Mouse (Mus musculus): ENCODE results near the gene Nenf.
A peak's percentile ranks its signal among the peaks of the same experiment; 100 is the strongest.

Nenf gene

DNA sequence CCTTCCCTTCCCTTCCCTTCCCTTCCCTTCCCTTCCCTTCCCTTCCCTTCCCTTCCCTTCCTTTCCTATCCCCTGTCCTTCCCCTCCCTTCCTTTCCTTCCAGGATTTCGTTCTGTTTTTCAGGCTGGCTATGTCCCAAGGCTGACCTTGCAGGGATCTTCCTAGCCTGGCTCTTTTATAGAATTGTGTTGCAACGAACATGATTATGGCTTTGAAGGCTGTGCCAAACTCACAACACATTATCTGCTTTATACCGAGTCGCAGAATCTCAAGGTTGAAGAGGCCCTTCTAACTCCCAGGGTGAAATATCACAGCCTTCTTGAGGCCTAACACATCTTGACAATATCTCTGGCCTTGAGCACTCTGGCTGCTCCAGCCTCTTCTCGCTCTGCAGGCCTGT, 692 bp upstream of the Nenf start:
- DNase-seq (ENCODE audit: low read depth, low spot score) = no peak

DNA sequence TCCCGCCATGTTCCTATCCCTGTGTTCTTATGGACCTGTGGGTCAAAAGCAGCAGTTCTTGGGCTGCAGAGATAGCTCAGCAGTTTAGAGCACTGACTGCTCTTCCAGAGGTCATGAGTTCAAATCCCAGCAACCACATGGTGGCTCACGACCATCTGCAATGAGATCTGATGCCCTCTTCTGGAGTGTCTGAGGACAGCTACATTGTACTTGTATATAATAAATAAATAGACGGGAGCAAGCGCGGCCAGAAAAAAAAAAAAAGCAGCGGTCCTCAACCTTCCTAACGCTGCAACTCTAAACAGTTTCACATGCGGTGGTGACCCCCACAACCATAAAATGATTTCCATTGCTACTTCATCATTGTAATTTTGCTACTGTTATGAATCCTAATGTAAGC, 1.2 kb downstream of the Nenf start:
- no peak for DNase-seq (ENCODE audit: low read depth, low spot score)

GRCm38 (mm10) chr1:191313926-191314325, 4.1 kb downstream of the Nenf start:
- no peak for DNase-seq (ENCODE audit: low read depth, low spot score)

GRCm38 (mm10) chr1:191313158-191313557, 4.8 kb downstream of the Nenf start:
- DNase-seq (ENCODE audit: low read depth, low spot score) = no peak

DNA sequence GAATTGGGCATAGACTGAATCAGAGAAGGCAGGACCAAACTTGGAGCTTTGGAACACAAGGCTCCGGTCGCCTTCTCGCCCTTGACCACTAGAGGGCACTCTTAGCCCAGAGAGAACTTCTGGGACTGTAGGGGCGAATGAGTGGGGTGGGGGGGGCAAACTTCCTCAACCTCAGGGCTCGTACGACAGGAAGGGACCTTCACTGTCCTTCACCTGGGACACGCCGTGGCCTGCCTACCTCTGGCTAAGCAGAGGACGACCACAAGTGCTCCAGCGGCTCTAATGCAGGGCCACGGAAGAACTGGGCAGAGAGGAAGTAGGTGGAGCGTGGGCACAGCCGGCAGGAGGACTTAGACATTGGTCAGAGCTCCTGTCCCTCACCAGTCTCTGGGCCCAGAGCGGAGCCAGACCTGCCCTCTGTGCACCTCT, 5.5 kb downstream of the Nenf start:
- no peak for DNase-seq (ENCODE audit: low read depth, low spot score)

- no peak for DNase-seq (ENCODE audit: low read depth, low spot score)
Observed at GRCm38 (mm10) chr1:191311296-191311898, 6.6 kb downstream of the Nenf start.

DNA sequence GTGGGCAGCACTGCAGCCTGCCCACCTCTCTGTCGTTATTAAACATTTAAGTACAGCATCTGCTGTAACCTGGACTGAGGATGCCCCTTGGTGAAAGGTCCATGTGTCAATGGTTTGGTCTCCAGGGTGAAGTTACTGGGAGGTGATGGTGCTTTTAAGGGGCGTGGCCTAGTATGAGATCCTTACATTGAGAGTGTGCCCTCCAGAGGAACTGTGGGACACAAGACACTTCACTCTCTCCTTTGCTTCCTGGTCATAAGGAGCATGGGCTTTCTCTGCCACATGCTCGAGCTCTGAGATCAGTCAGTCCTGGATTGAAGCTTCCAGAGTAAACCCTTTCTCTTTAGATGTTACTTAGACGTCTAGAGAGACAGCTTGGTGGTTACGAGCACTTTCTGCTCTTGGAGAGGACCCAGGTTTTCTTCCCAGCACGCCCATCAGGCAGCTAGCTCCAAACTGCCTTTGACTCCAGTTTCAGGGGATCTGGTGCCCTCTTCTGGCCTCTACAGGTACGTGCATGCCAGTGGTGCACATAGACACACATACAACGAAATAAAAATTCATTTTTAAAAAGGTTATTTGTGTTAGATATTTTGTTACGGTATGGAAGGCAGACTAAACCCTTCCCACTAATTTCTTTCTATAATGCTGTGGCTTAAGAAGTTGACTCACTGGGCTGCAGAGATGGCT, 10.1 kb downstream of the Nenf start:
- DNase-seq (ENCODE audit: low read depth, low spot score) = no peak

DNA sequence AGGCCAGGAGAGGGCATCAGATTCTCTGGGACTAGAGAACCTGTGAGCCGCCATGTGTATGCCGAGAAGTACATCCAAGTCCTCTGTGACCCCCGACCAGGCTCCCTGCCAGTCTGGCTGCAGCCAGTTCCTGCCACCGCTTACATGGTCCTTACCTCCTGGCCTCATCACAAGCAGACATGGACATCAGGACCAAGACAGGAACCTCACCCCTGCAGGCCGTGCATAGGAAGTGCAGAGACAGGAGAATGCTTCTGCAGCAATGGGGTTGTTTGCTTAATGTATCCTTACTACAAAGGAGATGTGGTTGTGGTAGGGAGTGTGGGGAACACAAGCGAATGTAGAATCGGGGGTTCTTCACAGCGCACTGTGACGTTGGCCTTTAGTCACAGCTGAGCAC, 11.7 kb downstream of the Nenf start:
- DNase-seq (ENCODE audit: low read depth, low spot score) = no peak

DNA sequence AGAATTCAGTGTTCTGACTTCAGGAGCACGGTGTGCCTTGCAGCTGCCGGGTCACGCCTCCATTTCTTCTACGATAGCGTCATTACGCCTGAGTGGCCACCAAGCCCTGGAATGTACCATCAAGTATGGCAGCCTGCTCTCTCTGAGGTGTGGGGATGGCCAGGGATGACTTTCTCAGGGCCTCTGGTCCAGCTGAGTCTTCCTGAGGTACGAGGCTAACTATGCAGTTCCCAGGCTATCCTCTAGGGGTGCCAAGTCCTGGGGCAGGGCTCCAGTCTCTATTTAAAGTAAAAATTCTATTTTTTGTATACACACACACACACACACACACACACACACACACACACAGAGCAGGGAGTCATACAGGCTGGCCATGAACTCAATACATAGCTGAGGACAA, 12.4 kb downstream of the Nenf start:
- DNase-seq (ENCODE audit: low read depth, low spot score) = no peak

GRCm38 (mm10) chr1:191304216-191304615, 13.8 kb downstream of the Nenf start:
- no peak for DNase-seq (ENCODE audit: low read depth, low spot score)

GRCm38 (mm10) chr1:191303736-191304135, 14.3 kb downstream of the Nenf start:
- DNase-seq (ENCODE audit: low read depth, low spot score) = no peak

DNA sequence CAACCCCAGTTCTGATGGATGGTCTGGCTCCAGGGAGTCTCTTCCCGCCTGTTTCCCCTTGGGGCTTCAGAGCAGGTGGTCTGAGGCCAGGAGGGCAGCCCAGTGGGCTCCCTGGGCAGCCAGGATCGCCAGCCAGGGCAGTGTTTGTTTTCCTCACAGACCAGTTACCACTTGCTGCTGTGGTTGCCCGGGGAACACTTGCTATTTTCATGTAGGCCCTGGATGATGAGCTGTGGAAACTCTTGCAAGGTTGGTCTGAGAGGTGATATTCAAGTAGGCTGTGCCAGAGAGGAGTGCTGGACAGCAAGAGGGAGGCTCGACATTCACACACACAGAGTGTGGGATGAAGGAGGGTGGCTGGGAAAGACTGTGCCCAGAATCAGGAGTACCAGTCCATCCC, 16.1 kb downstream of the Nenf start:
- DNase-seq (ENCODE audit: low read depth, low spot score) = no peak

GRCm38 (mm10) chr1:191299215-191299942, 18.6 kb downstream of the Nenf start:
- DNase-seq (ENCODE audit: low read depth, low spot score) = no peak

DNA sequence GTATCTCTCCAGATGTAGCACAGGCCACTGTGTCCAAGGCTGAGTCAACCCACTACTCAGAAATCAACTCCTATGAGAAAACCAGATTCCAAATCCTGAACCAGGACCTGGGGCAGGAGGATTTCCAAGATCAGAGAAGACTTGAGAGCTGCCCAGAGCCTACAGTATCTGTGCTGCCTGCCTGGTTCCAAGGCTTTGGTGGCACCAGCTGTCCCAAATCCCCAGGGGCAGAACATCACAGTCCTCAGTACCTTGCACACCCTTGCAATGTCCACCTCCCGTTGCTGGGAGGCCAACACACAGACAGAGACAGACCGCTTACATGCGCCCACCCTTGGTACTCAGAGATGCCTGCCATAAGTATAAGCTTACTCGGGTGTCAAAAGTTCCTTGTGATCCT, 19.7 kb downstream of the Nenf start:
- no peak for DNase-seq (ENCODE audit: low read depth, low spot score)

DNA sequence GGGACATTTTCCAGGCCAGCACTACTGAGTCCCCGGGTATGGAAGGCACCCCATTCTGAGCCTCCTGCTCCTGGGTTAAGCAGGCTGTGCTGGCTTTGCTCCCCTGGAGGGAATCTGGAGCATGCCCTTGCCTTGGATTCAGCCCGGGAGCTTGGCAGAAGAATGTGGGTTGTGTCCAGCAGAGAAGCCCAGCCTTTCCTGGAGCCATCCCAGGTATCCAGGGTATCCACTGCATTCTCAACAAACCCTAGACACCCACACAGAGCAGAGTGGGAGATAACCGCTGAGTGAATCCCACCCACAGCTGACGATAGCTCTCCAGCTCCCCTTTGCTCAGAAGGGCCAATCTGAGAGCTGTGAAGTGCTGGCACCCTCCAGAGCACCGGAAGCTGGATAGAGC, 21.5 kb downstream of the Nenf start:
- no peak for DNase-seq (ENCODE audit: low read depth, low spot score)

DNA sequence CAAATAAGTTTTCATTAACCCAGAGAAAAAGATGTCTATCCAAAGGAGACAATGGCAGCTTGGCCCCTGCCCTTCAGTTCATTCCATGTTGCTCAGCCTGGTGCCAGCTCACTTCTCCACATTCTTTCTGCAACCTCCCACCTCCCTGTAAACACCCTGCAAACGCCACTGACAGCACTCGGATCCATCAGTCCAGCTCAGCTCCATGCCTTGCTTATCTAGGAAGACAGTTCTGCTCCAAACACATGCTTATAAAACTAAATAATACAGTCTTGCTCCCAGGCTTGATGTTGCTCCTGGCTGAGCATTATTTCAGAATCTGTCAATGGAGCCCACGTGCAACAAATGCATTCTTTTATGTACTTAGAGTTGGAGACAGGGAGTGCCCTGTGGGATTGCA, 22.2 kb downstream of the Nenf start:
- no peak for DNase-seq (ENCODE audit: low read depth, low spot score)

DNA sequence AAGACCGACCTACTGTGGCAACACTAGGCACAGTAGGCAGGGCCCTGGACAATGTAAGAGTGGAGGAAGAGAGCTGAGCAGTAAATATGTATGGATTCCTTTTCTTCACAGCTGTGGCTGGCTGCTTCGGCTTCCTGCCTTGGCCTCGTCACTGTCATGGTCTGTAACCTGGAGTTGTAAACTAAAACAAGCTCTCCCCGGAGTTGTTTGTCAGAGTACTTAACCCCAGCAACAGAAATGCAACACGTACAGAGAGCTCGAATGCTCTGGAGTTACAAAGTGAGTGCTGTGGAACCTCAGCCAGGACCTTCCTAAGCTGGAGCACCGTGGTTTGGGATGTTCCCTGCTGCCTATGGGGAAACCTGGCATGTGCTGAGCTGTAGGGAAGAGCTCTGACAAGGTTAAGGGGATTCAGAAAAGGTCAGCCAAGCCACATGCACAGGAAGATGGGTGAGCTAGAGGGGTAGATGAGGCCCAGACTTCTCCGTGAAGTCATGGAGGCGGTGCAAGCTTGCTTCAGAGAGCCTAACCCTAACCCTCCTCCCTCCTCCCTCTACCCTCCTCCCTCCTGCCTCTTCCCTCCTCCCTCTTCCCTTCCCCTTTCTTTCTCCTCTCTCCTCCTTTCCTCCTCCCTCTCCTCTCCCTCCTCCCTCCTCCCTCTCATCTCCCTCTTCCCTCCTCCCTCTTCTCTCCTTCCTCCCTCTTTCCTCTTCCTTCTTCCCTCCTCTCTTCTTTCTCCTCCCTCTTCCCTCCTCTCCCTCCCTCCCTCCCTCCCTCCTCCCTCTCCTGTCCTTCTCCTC, 23.8 kb downstream of the Nenf start:
- no peak for DNase-seq (ENCODE audit: low read depth, low spot score)

DNA sequence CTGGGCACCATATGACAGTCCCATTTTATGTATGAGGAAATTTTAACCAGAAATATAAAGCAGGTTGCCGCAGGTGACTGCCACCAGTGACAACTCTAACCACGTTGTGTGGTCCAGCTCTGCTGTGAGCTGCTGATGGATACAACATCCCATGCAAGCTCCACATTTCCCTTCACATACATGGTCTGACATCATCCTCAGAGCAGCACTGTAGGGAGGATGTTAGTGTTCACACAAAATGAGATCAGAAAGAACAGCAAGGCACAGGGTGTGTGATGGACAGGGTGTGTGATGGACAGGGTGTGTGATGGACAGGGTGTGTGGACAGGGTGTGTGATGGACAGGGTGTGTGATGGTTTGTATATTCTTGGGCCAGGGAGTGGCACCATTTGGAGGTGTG, 24.9 kb downstream of the Nenf start:
- no peak for DNase-seq (ENCODE audit: low read depth, low spot score)

- peak; percentile 22 for DNase-seq (ENCODE audit: low read depth, low spot score)
Observed at GRCm38 (mm10) chr1:191292348-191292747, 25.6 kb downstream of the Nenf start.

- no peak for DNase-seq (ENCODE audit: low read depth, low spot score)
Observed at GRCm38 (mm10) chr1:191288762-191289161, 29.2 kb downstream of the Nenf start.

GRCm38 (mm10) chr1:191284502-191284901, 33.5 kb downstream of the Nenf start:
- no peak for DNase-seq (ENCODE audit: low read depth, low spot score)

Measured in brain, embryonic 18.5 days (tissue).